Mouse (Mus musculus): ENCODE results near the gene Rnf130.

DNA sequence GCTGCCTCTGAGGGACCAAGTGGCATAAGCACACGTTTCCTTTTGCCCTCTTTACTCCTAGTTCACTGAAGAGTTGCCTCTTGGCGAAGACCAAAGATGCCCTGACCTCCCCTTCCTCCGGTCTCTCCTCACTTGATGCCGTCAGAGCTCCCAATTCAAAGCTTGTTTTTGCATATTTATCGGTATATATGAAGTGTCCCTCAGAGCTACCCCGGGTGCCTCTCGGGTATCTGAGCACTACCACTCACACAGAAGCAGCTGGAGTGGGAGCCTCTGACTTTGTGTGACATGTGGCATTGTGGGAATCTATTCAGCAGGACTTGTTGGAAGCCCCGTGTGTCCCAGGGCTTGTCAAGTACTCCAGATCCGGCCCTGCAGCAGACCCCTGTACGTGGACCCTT lies 106.7 kb downstream of the Rnf130 start:
- TF ChIP-seq CTCF (IDR thresholded peaks at IDR 0.05; ENCODE audit: low read depth) (no peak), EP300 (IDR thresholded peaks at IDR 0.05; ENCODE audit: low read depth) (no peak)

All from liver, postnatal 0 days (tissue).